ENCODE assay signal across 7 mouse cellular contexts in the genomic region with DNA sequence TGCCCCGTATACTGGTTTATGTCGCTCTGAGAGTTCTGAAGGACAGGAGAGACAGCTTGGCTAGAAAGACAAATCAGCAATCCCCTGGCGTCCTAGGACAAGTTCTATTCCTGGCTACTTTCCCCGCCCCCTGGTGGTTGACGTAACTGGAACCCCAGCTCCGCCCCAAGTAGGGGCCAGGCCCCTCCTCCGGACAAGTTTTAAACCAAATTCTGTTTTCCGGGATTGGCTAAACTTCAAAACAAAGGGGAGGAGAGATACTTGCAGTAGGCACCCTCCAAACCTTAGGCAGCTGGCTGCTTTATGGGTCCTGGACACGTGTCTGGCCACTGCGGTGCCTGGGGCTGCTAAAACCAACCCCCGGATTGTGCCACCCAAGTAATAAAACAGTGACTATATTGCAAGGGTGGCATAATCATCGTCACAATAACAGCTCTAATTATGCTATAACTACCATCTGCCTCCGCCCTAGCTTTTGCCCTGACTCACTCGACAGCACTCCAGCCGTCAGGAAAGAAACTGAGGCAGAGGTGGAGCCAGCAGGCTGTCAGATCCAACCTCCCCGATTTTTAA. TPM values are rescaled to one million over a fixed set of nuclear protein-coding genes. Genes with fewer than 3 reads are reported as not detected.
DNase-seq lines count a peak whose midpoint lies in the region; ATAC-seq and TF ChIP-seq lines count a peak whose summit lies in the region.

No protein-coding gene starts in this region.

- peak overlapping the region; percentile 91 for H3K27ac ChIP-seq in embryonic facial prominence, embryonic 10.5 days (replicated peaks)
- H3K27ac ChIP-seq in intestine, postnatal 0 days (ENCODE audit: low read depth, low read length), result peak overlapping the region; percentile 91
- H3K27ac ChIP-seq in midbrain, embryonic 12.5 days (replicated peaks), result peak overlapping the region; percentile 79

- intact Hi-C loops in left cerebral cortex, postnatal 4 days (cut with DNase I), result no loop called here

- H3K9me3 ChIP-seq in embryonic facial prominence, embryonic 10.5 days, result no peaks in the 10 kb centered on the region
- no peaks in the 10 kb centered on the region for H3K9me3 ChIP-seq in intestine, postnatal 0 days (ENCODE audit: control insufficient read depth)
- H3K9me3 ChIP-seq in midbrain, embryonic 12.5 days, result no peaks in the 10 kb centered on the region

- peak overlapping the region; percentile 86 for H3K4me3 ChIP-seq in embryonic facial prominence, embryonic 10.5 days
- H3K4me3 ChIP-seq in intestine, postnatal 0 days (ENCODE audit: low read depth, low read length), result peak overlapping the region; percentile 80
- H3K4me3 ChIP-seq in midbrain, embryonic 12.5 days, result peak overlapping the region; percentile 83

- H3K4me1 ChIP-seq in embryonic facial prominence, embryonic 10.5 days, result peaks cover 32% of the 10 kb centered on the region
- peaks cover 7% of the 10 kb centered on the region; the same call in 1 of the 2 replicates for H3K4me1 ChIP-seq in intestine, postnatal 0 days (replicated peaks; ENCODE audit: control insufficient read depth, insufficient read depth, low read length)
- peaks cover 25% of the 10 kb centered on the region for H3K4me1 ChIP-seq in midbrain, embryonic 12.5 days

- H3K36me3 ChIP-seq in embryonic facial prominence, embryonic 10.5 days (replicated peaks), result peaks cover 27% of the 10 kb centered on the region
- H3K36me3 ChIP-seq in intestine, postnatal 0 days (ENCODE audit: control insufficient read depth, insufficient read depth), result peaks cover 15% of the 10 kb centered on the region
- peaks cover 15% of the 10 kb centered on the region for H3K36me3 ChIP-seq in midbrain, embryonic 12.5 days

- under 1% methylated on average over 16 of the region's 16 CpGs for WGBS in embryonic facial prominence, embryonic 10.5 days
- WGBS in intestine, postnatal 0 days, result 0% methylated on average over 16 of the region's 16 CpGs
- under 1% methylated on average over 16 of the region's 16 CpGs for WGBS in midbrain, embryonic 12.5 days

- H3K9ac ChIP-seq in intestine, postnatal 0 days (ENCODE audit: low read depth, low read length), result peak overlapping the region; percentile 43; the same call in 1 of the 2 replicates
- H3K9ac ChIP-seq in midbrain, embryonic 12.5 days (replicated peaks), result peak overlapping the region; percentile 55

- no peaks in the 10 kb centered on the region for H3K27me3 ChIP-seq in embryonic facial prominence, embryonic 10.5 days (replicated peaks; ENCODE audit: low read depth, poor library complexity, severe bottlenecking)
- no peaks in the 10 kb centered on the region for H3K27me3 ChIP-seq in intestine, postnatal 0 days (replicated peaks; ENCODE audit: control insufficient read depth, insufficient read depth, low read length)
- H3K27me3 ChIP-seq in midbrain, embryonic 12.5 days, result no peaks in the 10 kb centered on the region

- DNase-seq in adrenal gland, adult 8-10 months, result peak; percentile 95
- peak; percentile 89 for DNase-seq in embryonic facial prominence, embryonic 10.5 days (ENCODE audit: low spot score)
- DNase-seq in gonadal fat pad, adult 2 months (ENCODE audit: low read depth), result peak; percentile 70
- DNase-seq in left cerebral cortex, postnatal 4 days, result peak; percentile 88
- peak; percentile 91 for DNase-seq in spleen, adult 12 weeks (ENCODE audit: low spot score)

- TF ChIP-seq CTCF in intestine, postnatal 0 days (IDR thresholded peaks at IDR 0.05; ENCODE audit: low read depth), result peak; percentile 59

- peak; percentile 63 for ATAC-seq in intestine, postnatal 0 days
- ATAC-seq in midbrain, embryonic 12.5 days (ENCODE audit: low FRiP score, low read depth), result peak; percentile 69

- peak overlapping the region; percentile 81 for H3K4me2 ChIP-seq in intestine, postnatal 0 days (replicated peaks; ENCODE audit: low read depth)
- H3K4me2 ChIP-seq in midbrain, embryonic 12.5 days (replicated peaks), result peak overlapping the region; percentile 78

RNA-seq across cellular contexts. Expression of a gene that starts 0.7 kb away (rescaled TPM):
- total RNA-seq in adrenal gland, adult 8-10 months (2022), result 100 to 1,000 TPM in 1 of 4 experiments, 10 to 100 TPM in 3; 69.9 to 108 (median 89.8) TPM
- polyA plus RNA-seq in embryonic facial prominence, embryonic 10.5 days (2016; fragmentation: Nextera tagmentation; extraction: Ambion mirVana), result 33.8 and 34.9 TPM in 2 replicates
- polyA plus RNA-seq in gonadal fat pad, adult 2 months (2012; rRNA removed), result 117 and 138 TPM in 2 replicates
- polyA plus RNA-seq in intestine, postnatal 0 days (2015; fragmentation: Nextera tagmentation; extraction: Ambion mirVana), result 22.2 and 28.3 TPM in 2 replicates
- total RNA-seq in left cerebral cortex, postnatal 4 days (2021), result 100 to 1,000 TPM; 111 TPM
- 38.6 and 42.9 TPM in 2 replicates for polyA plus RNA-seq in midbrain, embryonic 12.5 days (2016; fragmentation: Nextera tagmentation; extraction: Ambion mirVana)

RNA-seq across cellular contexts. Expression of a gene that starts 6.8 kb away (rescaled TPM):
- 10 to 100 TPM; 16.5 to 22.1 (median 18.8) TPM for total RNA-seq in adrenal gland, adult 8-10 months (2022)
- 36.6 and 41.0 TPM in 2 replicates for polyA plus RNA-seq in embryonic facial prominence, embryonic 10.5 days (2016; fragmentation: Nextera tagmentation; extraction: Ambion mirVana)
- 23.9 and 25.8 TPM in 2 replicates for polyA plus RNA-seq in gonadal fat pad, adult 2 months (2012; rRNA removed)
- polyA plus RNA-seq in intestine, postnatal 0 days (2015; fragmentation: Nextera tagmentation; extraction: Ambion mirVana), result 38.1 and 40.2 TPM in 2 replicates
- 10 to 100 TPM; 16.2 to 17.8 TPM for total RNA-seq in left cerebral cortex, postnatal 4 days (2021)
- 29.3 and 30.4 TPM in 2 replicates for polyA plus RNA-seq in midbrain, embryonic 12.5 days (2016; fragmentation: Nextera tagmentation; extraction: Ambion mirVana)

RNA-seq across cellular contexts. Expression of a gene that starts 16.2 kb away (rescaled TPM):
- 10 to 100 TPM in 3 of 4 experiments, 1 to 10 TPM in 1; 6.0 to 21.4 (median 15.3) TPM for total RNA-seq in adrenal gland, adult 8-10 months (2022)
- polyA plus RNA-seq in embryonic facial prominence, embryonic 10.5 days (2016; fragmentation: Nextera tagmentation; extraction: Ambion mirVana), result 9.8 and 10.2 TPM in 2 replicates
- 10.0 and 13.0 TPM in 2 replicates for polyA plus RNA-seq in gonadal fat pad, adult 2 months (2012; rRNA removed)
- polyA plus RNA-seq in intestine, postnatal 0 days (2015; fragmentation: Nextera tagmentation; extraction: Ambion mirVana), result 4.7 and 5.1 TPM in 2 replicates
- 10 to 100 TPM; 40.0 to 43.8 TPM for total RNA-seq in left cerebral cortex, postnatal 4 days (2021)
- 15.3 and 17.0 TPM in 2 replicates for polyA plus RNA-seq in midbrain, embryonic 12.5 days (2016; fragmentation: Nextera tagmentation; extraction: Ambion mirVana)

RNA-seq across cellular contexts. Expression of a gene that starts 42.3 kb away (rescaled TPM):
- 10 to 100 TPM; 37.5 to 44.0 (median 40.7) TPM for total RNA-seq in adrenal gland, adult 8-10 months (2022)
- 15.1 and 15.7 TPM in 2 replicates for polyA plus RNA-seq in embryonic facial prominence, embryonic 10.5 days (2016; fragmentation: Nextera tagmentation; extraction: Ambion mirVana)
- polyA plus RNA-seq in gonadal fat pad, adult 2 months (2012; rRNA removed), result 4.9 and 6.3 TPM in 2 replicates
- polyA plus RNA-seq in intestine, postnatal 0 days (2015; fragmentation: Nextera tagmentation; extraction: Ambion mirVana), result 4.7 and 5.7 TPM in 2 replicates
- 10 to 100 TPM in 1 of 2 experiments, 1 to 10 TPM in 1; 9.7 to 10.7 TPM for total RNA-seq in left cerebral cortex, postnatal 4 days (2021)
- 12.4 and 13.2 TPM in 2 replicates for polyA plus RNA-seq in midbrain, embryonic 12.5 days (2016; fragmentation: Nextera tagmentation; extraction: Ambion mirVana)

RNA-seq across cellular contexts. Expression of a gene that starts 42.4 kb away (rescaled TPM):
- 10 to 100 TPM; 70.8 to 95.4 (median 74.0) TPM for total RNA-seq in adrenal gland, adult 8-10 months (2022)
- polyA plus RNA-seq in embryonic facial prominence, embryonic 10.5 days (2016; fragmentation: Nextera tagmentation; extraction: Ambion mirVana), result 72.7 and 77.6 TPM in 2 replicates
- 43.0 and 44.9 TPM in 2 replicates for polyA plus RNA-seq in gonadal fat pad, adult 2 months (2012; rRNA removed)
- 7.7 and 8.2 TPM in 2 replicates for polyA plus RNA-seq in intestine, postnatal 0 days (2015; fragmentation: Nextera tagmentation; extraction: Ambion mirVana)
- total RNA-seq in left cerebral cortex, postnatal 4 days (2021), result 10 to 100 TPM; 45.0 to 46.3 TPM
- polyA plus RNA-seq in midbrain, embryonic 12.5 days (2016; fragmentation: Nextera tagmentation; extraction: Ambion mirVana), result 63.1 and 63.2 TPM in 2 replicates

Comparison
In these comparisons a context has a peak if more than half of its experiments do, and no peak if none do; other contexts are left out.
1. Peak in every context shown above with its lines: DNase-seq, ATAC-seq, H3K4me3 ChIP-seq and H3K27ac ChIP-seq.